Mouse (Mus musculus): ENCODE measurements at regions not wholly inside any gene's neighbourhood (a gene's known extent, or its start where the extent isn't known, plus 50 kb on each side); places are given as distances from the start of the nearest gene placed in this dataset.

DNA sequence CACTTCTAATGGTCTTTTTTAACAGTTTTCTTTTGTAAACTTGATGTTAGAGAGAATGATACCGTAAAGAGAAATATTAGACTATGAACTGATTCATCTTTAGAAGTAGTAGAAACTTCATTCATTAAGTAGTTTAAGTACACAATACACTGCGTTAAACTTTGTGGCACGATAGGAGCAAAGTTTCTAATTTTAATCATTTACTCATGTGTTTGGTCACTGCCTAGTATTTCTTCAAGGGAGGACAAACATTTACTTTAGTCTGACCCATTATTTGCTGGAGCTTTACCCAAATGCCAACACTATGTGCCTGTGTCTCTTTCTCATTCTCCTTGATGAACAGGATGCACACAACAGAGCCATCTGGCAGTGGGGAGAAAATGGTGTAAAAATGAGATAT lies 200.6 kb downstream of the Chm start:
- DNase-seq = no peak

DNA sequence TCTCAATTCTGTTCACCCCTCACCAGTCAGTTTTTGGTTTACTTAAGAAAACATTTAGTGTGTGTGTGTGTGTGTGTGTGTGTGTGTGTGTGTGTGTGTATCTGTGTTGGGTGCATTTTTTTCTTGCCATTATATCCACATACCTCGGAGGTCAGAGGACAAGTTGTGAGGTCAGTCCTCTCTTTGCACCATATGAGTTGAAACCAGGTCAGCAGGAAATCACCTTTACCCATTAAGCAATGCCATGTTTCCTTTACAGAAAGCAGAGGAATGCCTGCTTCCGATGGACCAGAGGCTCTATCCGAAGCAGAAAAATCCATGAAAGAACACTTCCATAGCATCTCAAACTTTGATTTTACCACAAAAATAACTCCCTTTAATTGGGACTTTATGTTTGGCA lies 201.2 kb downstream of the Chm start:
- DNase-seq = no peak

DNA sequence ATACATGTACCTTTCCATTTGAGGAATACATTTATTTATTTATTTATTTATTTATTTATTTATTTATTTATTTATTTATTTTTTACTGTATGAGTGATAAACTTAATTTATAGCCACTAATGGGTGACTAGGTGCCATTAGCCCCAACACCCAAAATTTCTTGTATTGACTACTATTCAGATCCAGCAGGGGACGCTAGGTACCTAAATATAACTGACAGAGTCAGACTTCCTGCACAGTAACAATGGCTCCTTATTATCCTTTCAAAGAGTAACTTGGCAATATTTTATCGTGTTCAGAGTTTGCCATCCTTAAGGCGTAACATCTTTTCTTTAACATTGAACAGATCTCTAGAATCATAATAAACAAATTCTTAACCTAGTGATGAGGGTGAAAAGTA lies 206.7 kb downstream of the Chm start:
- DNase-seq = peak; percentile 6

DNA sequence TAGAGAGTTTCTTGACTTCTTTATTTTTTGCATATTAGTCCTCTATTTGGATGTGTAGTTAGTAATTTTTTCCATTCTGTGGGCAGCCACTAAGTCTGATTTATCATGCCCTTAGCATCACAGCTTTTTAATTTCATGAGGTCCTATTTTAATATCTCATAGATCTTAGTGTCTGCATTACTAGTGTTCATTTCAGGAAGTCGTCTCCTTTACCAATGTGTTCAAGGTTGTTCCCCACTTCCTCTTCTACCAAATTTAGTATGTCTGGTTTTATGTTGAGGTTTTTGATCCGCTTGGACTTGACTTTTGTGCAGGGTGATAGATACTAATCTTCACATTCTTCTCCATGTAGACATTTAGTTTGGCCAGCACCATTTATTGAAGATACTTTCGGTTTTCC lies 221.2 kb downstream of the Chm start:
- no peak for DNase-seq

DNA sequence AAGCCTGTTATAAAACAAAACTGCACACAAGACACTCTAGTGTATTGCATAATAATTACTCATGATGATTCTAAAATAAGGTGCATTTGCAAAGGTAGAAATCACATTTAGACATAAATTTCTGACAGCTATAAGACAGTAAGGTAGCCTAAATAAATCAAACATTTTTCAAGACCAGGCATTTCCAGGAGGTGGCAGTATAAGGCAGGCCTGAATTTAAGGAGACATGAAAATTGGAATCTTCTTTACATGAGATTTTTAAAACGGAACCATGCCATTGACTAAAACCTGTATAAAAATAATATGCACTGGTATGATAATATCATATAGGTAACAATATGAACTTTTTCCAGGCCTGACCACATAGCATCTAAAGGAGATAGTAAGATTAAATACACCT lies 235.5 kb downstream of the Chm start:
- no peak for DNase-seq

DNA sequence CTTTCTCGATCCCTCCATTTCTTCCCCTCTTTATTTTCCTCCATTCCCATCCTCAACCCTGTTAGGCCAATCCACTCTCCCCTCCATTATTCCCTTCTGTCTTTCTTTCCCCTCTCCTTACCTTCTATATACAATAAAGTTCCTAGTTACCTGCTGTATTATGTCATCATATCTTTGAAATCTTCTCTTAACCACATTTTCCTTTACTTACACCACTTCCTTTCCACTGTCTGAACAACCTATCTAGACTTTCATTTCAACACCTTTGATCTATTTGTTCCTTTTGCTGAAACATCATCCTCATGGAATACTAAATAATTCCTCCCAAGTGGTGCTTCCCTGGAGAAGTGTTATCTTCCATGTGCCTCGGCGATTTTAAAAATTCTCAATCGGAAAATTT lies 237.8 kb downstream of the Chm start:
- DNase-seq = no peak

DNA sequence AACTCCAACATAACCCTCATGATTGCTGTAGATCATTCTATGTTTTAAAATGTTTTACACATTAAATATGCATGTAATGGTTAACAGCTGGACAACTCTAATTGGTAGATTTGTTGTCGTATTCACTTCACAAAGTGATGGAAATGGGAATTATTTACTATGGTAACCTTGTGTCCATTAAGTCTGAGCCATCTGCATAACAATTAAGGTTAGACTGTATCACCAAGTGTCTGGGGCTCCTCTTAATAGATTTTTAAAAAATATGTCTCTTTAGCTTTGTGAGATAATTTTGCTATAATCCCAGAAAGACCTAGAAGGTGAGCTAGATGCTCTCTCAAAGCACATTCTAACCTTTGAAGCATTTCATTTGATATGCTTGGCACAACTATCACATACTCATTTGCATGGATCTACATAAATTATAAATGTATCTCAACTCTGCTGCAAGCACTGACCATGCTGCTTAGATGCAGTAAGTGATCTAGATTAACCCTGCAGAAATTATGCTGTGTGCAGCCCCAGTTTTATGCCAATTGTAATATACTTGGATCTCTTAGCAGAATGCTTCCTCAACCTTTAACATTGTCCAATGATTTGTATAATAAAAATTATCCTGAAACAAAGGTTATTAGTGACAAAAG lies 227.2 kb upstream of the Pof1b start:
- no peak for DNase-seq

DNA sequence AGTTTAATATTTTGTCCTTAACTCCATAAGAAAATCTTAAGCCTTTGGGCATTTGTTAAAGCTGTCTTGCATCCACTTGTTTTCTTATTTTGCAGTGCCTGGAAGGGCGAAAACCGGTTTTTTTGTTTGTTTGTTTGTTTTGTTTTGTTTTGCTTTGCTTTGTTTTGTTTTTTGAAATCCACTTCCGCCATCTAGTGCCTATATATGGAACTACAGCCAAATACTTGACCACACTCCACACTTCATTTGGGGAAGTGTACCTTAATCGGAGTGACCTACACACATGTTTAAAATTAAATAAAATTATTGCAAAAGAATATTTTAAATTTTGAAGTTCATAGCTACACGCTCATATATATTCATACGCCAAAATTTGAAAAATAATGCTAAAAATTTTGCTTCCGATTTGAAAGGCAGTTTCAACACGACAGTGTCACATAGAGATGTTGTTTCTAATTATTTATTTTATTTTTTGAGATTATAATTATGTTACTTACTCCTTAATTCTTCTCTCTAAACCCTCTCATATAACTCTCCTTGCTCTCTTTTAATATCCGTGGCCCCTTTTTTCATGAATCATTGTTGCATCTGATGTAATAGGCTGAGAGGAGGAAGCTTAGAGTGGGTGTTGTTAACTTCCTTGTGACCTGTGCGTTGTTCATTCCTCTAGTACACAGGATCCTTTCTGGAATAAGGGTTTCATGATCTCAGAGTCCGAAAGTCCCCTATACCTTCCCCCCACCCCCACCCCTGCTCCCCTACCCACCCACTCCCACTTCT lies 205.4 kb upstream of the Pof1b start:
- DNase-seq = no peak

DNA sequence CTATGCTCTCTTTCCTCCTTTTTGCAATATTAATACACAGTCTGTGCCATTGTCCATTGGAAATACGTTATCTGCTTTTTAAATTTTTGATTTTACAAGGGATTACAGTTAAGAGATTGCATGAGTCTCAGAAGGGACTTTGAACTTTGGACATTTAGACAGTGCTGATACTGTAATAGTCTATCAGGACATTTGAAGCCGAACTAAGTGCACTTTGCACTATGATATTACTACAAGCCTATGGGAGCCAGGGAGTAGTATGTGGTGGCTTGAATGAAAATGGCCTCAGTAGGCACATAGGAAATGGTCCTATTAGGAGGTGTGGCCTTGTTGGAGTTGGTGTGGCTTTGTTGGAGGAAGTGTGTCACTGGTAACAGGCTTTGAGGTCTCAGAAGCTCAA lies 188.1 kb upstream of the Pof1b start:
- DNase-seq = no peak

Measured in adrenal gland, postnatal 14 days (tissue).